Mouse (Mus musculus) C2C12 (cell line): ENCODE measurements around the gene Ctnnbl1. TPM values are rescaled to one million over a fixed set of nuclear protein-coding genes. Genes with fewer than 3 reads are reported as not detected.

ENCODE experiments used
- H3K27me3 ChIP-seq: one replicate; pipeline ENCODE4 v1.6.1; 2011; ENCODE audit not compliant: control insufficient read depth, insufficient read depth, insufficient read length
- H3K36me3 ChIP-seq: one replicate; pipeline ENCODE4 v1.6.1; 2011; ENCODE audit not compliant: control insufficient read depth, insufficient read depth
- H3K4me3 ChIP-seq: one replicate; pipeline ENCODE4 v1.5.1; 2011; ENCODE audit warnings: mild to moderate bottlenecking, control low read depth; ENCODE audit not compliant: poor library complexity, insufficient read depth, severe bottlenecking
- H3K79me2 ChIP-seq: one replicate; pipeline ENCODE4 v1.6.1; 2011; ENCODE audit not compliant: control insufficient read depth, insufficient read depth
- H3K79me3 ChIP-seq: one replicate; pipeline ENCODE4 v1.6.1; 2011; ENCODE audit warnings: low read depth, control low read depth
- H3ac ChIP-seq: one replicate; pipeline ENCODE3; 2011; ENCODE audit warnings: low read depth; ENCODE audit not compliant: control insufficient read depth, insufficient read length
- CEBPB ChIP-seq: IDR thresholded peaks from one replicate; pipeline ENCODE4 v1.6.1; 2011; ENCODE audit warnings: low read depth, mild to moderate bottlenecking, control low read depth, moderate library complexity
- CTCF ChIP-seq: IDR thresholded peaks from one replicate; pipeline ENCODE4 v1.5.1; 2011; ENCODE audit not compliant: control insufficient read depth, insufficient read depth, insufficient read length
- FOSL1 ChIP-seq: IDR thresholded peaks from one replicate; pipeline ENCODE4 v1.8.0; 2011; ENCODE audit warnings: mild to moderate bottlenecking, low read length; ENCODE audit not compliant: poor library complexity, insufficient read depth, severe bottlenecking
- MAX ChIP-seq: IDR thresholded peaks from one replicate; pipeline ENCODE4 v1.6.1; 2011; ENCODE audit warnings: mild to moderate bottlenecking, control low read depth
- MYOD1 ChIP-seq: IDR thresholded peaks from one replicate; pipeline ENCODE4 v1.6.1; 2011; ENCODE audit warnings: low read depth; ENCODE audit not compliant: control insufficient read depth, insufficient read length
- MYOG ChIP-seq: IDR thresholded peaks from one replicate; pipeline ENCODE4 v1.6.1; 2011; ENCODE audit not compliant: control insufficient read depth, insufficient read length; ENCODE audit errors: extremely low read depth
- USF1 ChIP-seq: IDR thresholded peaks from one replicate; pipeline ENCODE4 v1.6.1; 2011; ENCODE audit warnings: low read depth, mild to moderate bottlenecking, control low read depth, moderate library complexity
- polyA plus RNA-seq: library from polyadenylated mRNA; unstranded; fragments of >200 nt; fragmentation: generic; extraction: Trizol; gene quantifications from one replicate; pipeline ENCODE4 v1.2.1, GENCODE M21; 2012; ENCODE audit warnings: missing spikeins

Gene Ctnnbl1
- polyA plus RNA-seq, 1 experiment: 42.0 TPM

GRCm38 (mm10) chr2:157857496-157857895 lies 120.3 kb downstream of the Ctnnbl1 start:
- no peak for TF ChIP-seq CTCF
- no peak for TF ChIP-seq MAX
- TF ChIP-seq MYOG: no peak
- no peak for TF ChIP-seq CEBPB
- TF ChIP-seq MYOD1: no peak
- no peak for TF ChIP-seq FOSL1
- no peak for TF ChIP-seq USF1

DNA sequence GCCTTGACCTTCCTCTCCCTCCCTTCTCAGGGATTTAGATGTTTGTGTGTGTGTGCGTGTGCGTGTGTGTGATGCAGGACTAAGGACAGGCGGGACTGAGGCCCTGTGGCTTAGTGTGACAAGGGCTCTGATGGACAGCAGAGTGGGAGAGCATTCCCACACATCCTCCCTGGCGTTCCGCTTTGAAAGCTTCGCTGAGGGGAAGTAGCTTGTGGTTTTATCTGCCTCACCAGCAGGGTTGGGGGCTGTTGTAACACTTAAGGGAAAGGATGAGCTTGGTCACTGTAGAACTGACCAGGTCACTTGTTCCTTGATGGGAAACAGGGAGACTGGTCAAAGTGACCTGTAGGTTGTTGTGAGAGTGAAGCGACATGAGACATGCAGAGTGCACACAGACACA lies 121.1 kb downstream of the Ctnnbl1 start:
- Histone ChIP-seq H3K27me3 (no peaks in the 10 kb centered on the region), H3K36me3 (no peaks in the 10 kb centered on the region), H3K79me3 (no peaks in the 10 kb centered on the region), H3ac (no peak overlapping the region), H3K4me3 (no peak overlapping the region), H3K79me2 (no peaks in the 10 kb centered on the region)
- TF ChIP-seq FOSL1: no peak
- TF ChIP-seq MAX: no peak
- no peak for TF ChIP-seq CTCF
- no peak for TF ChIP-seq MYOD1
- no peak for TF ChIP-seq CEBPB
- no peak for TF ChIP-seq MYOG

More at GRCm38 (mm10) chr2:157857496-157857895, 120.3 kb downstream of the Ctnnbl1 start:
- Histone ChIP-seq H3K27me3 (no peaks in the 10 kb centered on the region), H3K79me2 (no peaks in the 10 kb centered on the region), H3K36me3 (no peaks in the 10 kb centered on the region), H3K79me3 (no peaks in the 10 kb centered on the region), H3K4me3 (no peak overlapping the region), H3ac (no peak overlapping the region)

GRCm38 (mm10) chr2:157859046-157859701 lies 122.0 kb downstream of the Ctnnbl1 start:
- Histone ChIP-seq H3K79me2 (no peaks in the 10 kb centered on the region), H3ac (no peak overlapping the region), H3K36me3 (no peaks in the 10 kb centered on the region), H3K79me3 (no peaks in the 10 kb centered on the region), H3K4me3 (no peak overlapping the region), H3K27me3 (no peaks in the 10 kb centered on the region)
- no peak for TF ChIP-seq CTCF
- no peak for TF ChIP-seq FOSL1
- TF ChIP-seq MYOD1: no peak
- no peak for TF ChIP-seq MYOG
- TF ChIP-seq USF1: no peak
- no peak for TF ChIP-seq CEBPB
- no peak for TF ChIP-seq MAX

GRCm38 (mm10) chr2:157861273-157861944 lies 124.2 kb downstream of the Ctnnbl1 start:
- no peaks in the 10 kb centered on the region for H3K27me3 ChIP-seq
- no peak for TF ChIP-seq MAX
- TF ChIP-seq CTCF: no peak
- TF ChIP-seq MYOG: no peak
- no peak for TF ChIP-seq FOSL1
- TF ChIP-seq USF1: no peak
- TF ChIP-seq MYOD1: no peak
- no peak for TF ChIP-seq CEBPB
- H3K36me3 ChIP-seq: no peaks in the 10 kb centered on the region

DNA sequence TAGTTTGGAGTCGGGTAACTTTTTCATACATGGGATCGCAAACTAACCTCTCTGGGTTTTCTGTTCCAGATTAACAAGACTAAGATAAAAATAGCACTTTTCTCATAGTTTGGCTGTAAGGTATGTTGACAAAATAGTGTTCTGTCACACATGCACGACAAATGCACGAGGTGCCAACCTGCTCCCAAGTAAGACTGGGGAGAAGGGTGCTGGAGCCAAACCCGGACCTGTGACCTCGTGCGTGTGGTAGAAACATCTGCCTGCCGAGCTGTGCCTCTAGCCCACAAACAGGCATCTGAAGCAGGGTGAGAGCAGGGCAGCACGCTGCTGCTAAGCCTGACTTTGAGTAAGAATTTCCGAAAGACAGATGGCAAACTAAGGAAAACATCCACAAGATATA lies 125.1 kb downstream of the Ctnnbl1 start:
- Histone ChIP-seq H3K4me3 (no peak overlapping the region), H3K79me2 (no peaks in the 10 kb centered on the region), H3K79me3 (no peaks in the 10 kb centered on the region), H3K36me3 (no peaks in the 10 kb centered on the region), H3ac (no peak overlapping the region), H3K27me3 (no peaks in the 10 kb centered on the region)
- TF ChIP-seq MYOD1 (no peak), FOSL1 (no peak), CTCF (no peak), MAX (no peak), USF1 (no peak), CEBPB (no peak), MYOG (no peak)

More at GRCm38 (mm10) chr2:157861273-157861944, 124.2 kb downstream of the Ctnnbl1 start:
- Histone ChIP-seq H3K79me2 (no peaks in the 10 kb centered on the region), H3K79me3 (no peaks in the 10 kb centered on the region), H3K4me3 (no peak overlapping the region), H3ac (no peak overlapping the region)
